Mouse (Mus musculus) neural tube, embryonic 14.5 days (tissue): ENCODE measurements at regions not wholly inside any gene's neighbourhood (a gene's known extent, or its start where the extent isn't known, plus 50 kb on each side); places are given as distances from the start of the nearest gene placed in this dataset.
A peak's percentile ranks its signal among the peaks of the same experiment; 100 is the strongest.

ENCODE experiments used
- ATAC-seq: fragments of 200-750 bp; cut with Nextera tagmentation; 2 replicates; pipeline ENCODE4 v1.8.0; 2017; ENCODE audit warnings: low read depth, mild to moderate bottlenecking, moderate TSS enrichment, moderate library complexity
- H3K27ac ChIP-seq: fragments of 300-500 bp; sonication (generic); 2 replicates; pipeline ENCODE4 v1.5.1; 2014; ENCODE audit warnings: low read depth, mild to moderate bottlenecking, control low read depth, low read length, moderate library complexity, mixed read lengths
- H3K27me3 ChIP-seq: fragments of 300-500 bp; sonication (generic); 2 replicates; pipeline ENCODE4 v1.6.1; 2014; ENCODE audit warnings: low read length; ENCODE audit not compliant: control insufficient read depth, insufficient read depth
- H3K36me3 ChIP-seq: fragments of 300-500 bp; sonication (generic); 2 replicates; pipeline ENCODE4 v1.6.1; 2014; ENCODE audit warnings: low read length, mixed read lengths; ENCODE audit not compliant: control insufficient read depth, insufficient read depth
- H3K4me1 ChIP-seq: fragments of 300-500 bp; sonication (generic); 2 replicates; pipeline ENCODE4 v1.6.1; 2014; ENCODE audit warnings: low read length; ENCODE audit not compliant: control insufficient read depth, insufficient read depth
- H3K4me2 ChIP-seq: fragments of 300-500 bp; sonication (generic); 2 replicates; pipeline ENCODE4 v1.6.1; 2014; ENCODE audit warnings: mild to moderate bottlenecking, low read depth, low read length, control low read depth
- H3K4me3 ChIP-seq: fragments of 300-500 bp; sonication (generic); 2 replicates; pipeline ENCODE4 v1.5.1; 2014; ENCODE audit warnings: low read depth, low read length, control low read depth, mixed read lengths
- H3K9ac ChIP-seq: fragments of 300-500 bp; sonication (generic); replicated peaks from 2 replicates; pipeline ENCODE4 v1.6.1; 2014; ENCODE audit warnings: low read depth, mild to moderate bottlenecking, control low read depth, low read length, mixed read lengths
- H3K9me3 ChIP-seq: fragments of 300-500 bp; sonication (generic); 2 replicates; pipeline ENCODE4 v1.6.1; 2016; ENCODE audit warnings: low read length; ENCODE audit not compliant: control insufficient read depth
- WGBS: fragments of 180-500 bp; shearing (Covaris S2); extraction: QIAGEN DNeasy Blood & Tissue Kit; methylation state at CpG from one replicate; pipeline ENCODE4 v1.1.7; 2014; 5-methylcytosine and 5-hydroxymethylcytosine counted together

GRCm38 (mm10) chr16:51315608-51316007 is 715.4 kb upstream of the Cblb start:
- no peaks in the 10 kb centered on the region for H3K27me3 ChIP-seq
- no peak for ATAC-seq

GRCm38 (mm10) chr16:51332262-51332661 is 698.8 kb upstream of the Cblb start:
- H3K4me1 ChIP-seq: no peaks in the 10 kb centered on the region
- no peak overlapping the region for H3K4me3 ChIP-seq
- H3K9me3 ChIP-seq: no peaks in the 10 kb centered on the region
- ATAC-seq: no peak
- WGBS: 88% methylated on average over 1 of the region's 1 CpGs
- no peak overlapping the region for H3K9ac ChIP-seq
- H3K27me3 ChIP-seq: no peaks in the 10 kb centered on the region
- H3K27ac ChIP-seq: no peak overlapping the region
- no peak overlapping the region for H3K4me2 ChIP-seq
- H3K36me3 ChIP-seq: no peaks in the 10 kb centered on the region

More at GRCm38 (mm10) chr16:51315608-51316007, 715.4 kb upstream of the Cblb start:
- no peaks in the 10 kb centered on the region for H3K9me3 ChIP-seq
- H3K4me3 ChIP-seq: no peak overlapping the region
- H3K4me2 ChIP-seq: no peak overlapping the region
- H3K36me3 ChIP-seq: no peaks in the 10 kb centered on the region
- 20% methylated on average over 6 of the region's 6 CpGs for WGBS
- no peaks in the 10 kb centered on the region for H3K4me1 ChIP-seq
- no peak overlapping the region for H3K27ac ChIP-seq
- no peak overlapping the region for H3K9ac ChIP-seq

- no peaks in the 10 kb centered on the region for H3K27me3 ChIP-seq
- no peaks in the 10 kb centered on the region for H3K9me3 ChIP-seq
- 72% methylated on average over 7 of the region's 7 CpGs for WGBS
- peak; percentile 51; the same call in 1 of the 2 replicates for ATAC-seq
- no peak overlapping the region for H3K27ac ChIP-seq
- no peaks in the 10 kb centered on the region for H3K4me1 ChIP-seq
- H3K4me2 ChIP-seq: no peak overlapping the region
- H3K4me3 ChIP-seq: no peak overlapping the region
- no peak overlapping the region for H3K9ac ChIP-seq
- H3K36me3 ChIP-seq: no peaks in the 10 kb centered on the region
These were observed 696.1 kb upstream of the Cblb start for GRCm38 (mm10) chr16:51334972-51335371.

GRCm38 (mm10) chr16:51347120-51347519 is 683.9 kb upstream of the Cblb start:
- Histone ChIP-seq H3K4me1 (no peaks in the 10 kb centered on the region), H3K9me3 (no peaks in the 10 kb centered on the region), H3K36me3 (no peaks in the 10 kb centered on the region), H3K9ac (no peak overlapping the region), H3K4me3 (no peak overlapping the region), H3K4me2 (no peak overlapping the region), H3K27ac (no peak overlapping the region), H3K27me3 (no peaks in the 10 kb centered on the region)
- no peak for ATAC-seq

- Histone ChIP-seq H3K4me3 (no peak overlapping the region), H3K4me2 (no peak overlapping the region), H3K9me3 (no peaks in the 10 kb centered on the region), H3K36me3 (no peaks in the 10 kb centered on the region), H3K4me1 (no peaks in the 10 kb centered on the region), H3K27ac (no peak overlapping the region), H3K9ac (no peak overlapping the region), H3K27me3 (no peaks in the 10 kb centered on the region)
- 74% methylated on average over 4 of the region's 4 CpGs for WGBS
- ATAC-seq: no peak
These were observed 678.9 kb upstream of the Cblb start for GRCm38 (mm10) chr16:51352151-51352550.

- WGBS: 64% methylated on average over 2 of the region's 2 CpGs
These were observed 677.2 kb upstream of the Cblb start for GRCm38 (mm10) chr16:51353791-51354190.

GRCm38 (mm10) chr16:51370070-51370469 is 661.0 kb upstream of the Cblb start:
- H3K36me3 ChIP-seq: no peaks in the 10 kb centered on the region
- H3K4me2 ChIP-seq: no peak overlapping the region
- no peak overlapping the region for H3K4me3 ChIP-seq
- H3K27ac ChIP-seq: no peak overlapping the region
- 81% methylated on average over 1 of the region's 1 CpGs for WGBS
- ATAC-seq: no peak
- no peaks in the 10 kb centered on the region for H3K9me3 ChIP-seq
- no peaks in the 10 kb centered on the region for H3K4me1 ChIP-seq
- no peak overlapping the region for H3K9ac ChIP-seq
- no peaks in the 10 kb centered on the region for H3K27me3 ChIP-seq

More at GRCm38 (mm10) chr16:51353791-51354190, 677.2 kb upstream of the Cblb start:
- ATAC-seq: no peak
- Histone ChIP-seq H3K27me3 (no peaks in the 10 kb centered on the region), H3K9me3 (no peaks in the 10 kb centered on the region), H3K9ac (no peak overlapping the region), H3K4me2 (no peak overlapping the region), H3K36me3 (no peaks in the 10 kb centered on the region), H3K27ac (no peak overlapping the region), H3K4me3 (no peak overlapping the region), H3K4me1 (no peaks in the 10 kb centered on the region)

GRCm38 (mm10) chr16:51386456-51386855 is 644.6 kb upstream of the Cblb start:
- 8% methylated on average over 2 of the region's 2 CpGs for WGBS
- no peaks in the 10 kb centered on the region for H3K27me3 ChIP-seq
- no peaks in the 10 kb centered on the region for H3K9me3 ChIP-seq

GRCm38 (mm10) chr16:51387498-51387897 is 643.5 kb upstream of the Cblb start:
- H3K4me2 ChIP-seq: no peak overlapping the region
- no peaks in the 10 kb centered on the region for H3K9me3 ChIP-seq
- H3K4me3 ChIP-seq: no peak overlapping the region
- H3K36me3 ChIP-seq: no peaks in the 10 kb centered on the region
- ATAC-seq: no peak
- H3K4me1 ChIP-seq: no peaks in the 10 kb centered on the region
- no peaks in the 10 kb centered on the region for H3K27me3 ChIP-seq
- H3K9ac ChIP-seq: no peak overlapping the region
- WGBS: 89% methylated on average over 1 of the region's 1 CpGs
- H3K27ac ChIP-seq: no peak overlapping the region

More at GRCm38 (mm10) chr16:51386456-51386855, 644.6 kb upstream of the Cblb start:
- no peak overlapping the region for H3K4me3 ChIP-seq
- no peak overlapping the region for H3K9ac ChIP-seq
- no peak overlapping the region for H3K27ac ChIP-seq
- H3K4me1 ChIP-seq: no peaks in the 10 kb centered on the region
- no peak for ATAC-seq
- H3K36me3 ChIP-seq: no peaks in the 10 kb centered on the region
- H3K4me2 ChIP-seq: no peak overlapping the region

- Histone ChIP-seq H3K27me3 (no peaks in the 10 kb centered on the region), H3K27ac (no peak overlapping the region), H3K9me3 (no peaks in the 10 kb centered on the region), H3K9ac (no peak overlapping the region), H3K4me2 (no peak overlapping the region), H3K4me3 (no peak overlapping the region), H3K4me1 (no peaks in the 10 kb centered on the region), H3K36me3 (no peaks in the 10 kb centered on the region)
- no peak for ATAC-seq
- 85% methylated on average over 1 of the region's 1 CpGs for WGBS
These were observed 637.2 kb upstream of the Cblb start for GRCm38 (mm10) chr16:51393871-51394270.
